Mouse (Mus musculus) hindbrain, postnatal 0 days (tissue): Measurements from ENCODE around the gene Nsrp1. TPM values are rescaled to one million over a fixed set of nuclear protein-coding genes. Genes with fewer than 3 reads are reported as not detected.

Experiments used
- ATAC-seq: fragments of 200-750 bp; cut with Nextera tagmentation; 2 replicates; pipeline ENCODE4 v1.8.0; 2017; ENCODE audit warnings: mild to moderate bottlenecking, moderate TSS enrichment, moderate library complexity
- DNase-seq: peaks from one replicate; pipeline ENCODE4 v3.0.0-alpha.2; 2015; ENCODE audit warnings: low spot score
- H3K27ac ChIP-seq: fragments of 300-500 bp; sonication (generic); 2 replicates; pipeline ENCODE4 v1.5.1; 2014; ENCODE audit warnings: mild to moderate bottlenecking
- H3K27me3 ChIP-seq: fragments of 300-500 bp; sonication (generic); 2 replicates; pipeline ENCODE4 v1.6.1; 2014; ENCODE audit warnings: low read length, mixed read lengths; ENCODE audit not compliant: insufficient read depth
- H3K36me3 ChIP-seq: fragments of 300-500 bp; sonication (generic); 2 replicates; pipeline ENCODE4 v1.6.1; 2014; ENCODE audit warnings: low read length, mixed read lengths; ENCODE audit not compliant: insufficient read depth
- H3K4me1 ChIP-seq: fragments of 300-500 bp; sonication (generic); 2 replicates; pipeline ENCODE4 v1.6.1; 2014; ENCODE audit warnings: antibody characterized with exemption, low read length, mixed read lengths; ENCODE audit not compliant: insufficient read depth
- H3K4me2 ChIP-seq: fragments of 300-500 bp; sonication (generic); 2 replicates; pipeline ENCODE4 v1.6.1; 2014; ENCODE audit warnings: low read depth, mild to moderate bottlenecking, low read length, moderate library complexity, mixed read lengths
- H3K4me3 ChIP-seq: fragments of 300-500 bp; sonication (generic); 2 replicates; pipeline ENCODE4 v1.5.1; 2014; ENCODE audit warnings: low read length
- H3K9ac ChIP-seq: fragments of 300-500 bp; sonication (generic); replicated peaks from 2 replicates; pipeline ENCODE4 v1.6.1; 2014; ENCODE audit warnings: mild to moderate bottlenecking, low read length, moderate library complexity, mixed read lengths
- H3K9me3 ChIP-seq: fragments of 300-500 bp; sonication (generic); 2 replicates; pipeline ENCODE4 v1.6.1; 2016; ENCODE audit warnings: low read length, mixed read lengths
- CTCF ChIP-seq: IDR thresholded peaks from 2 replicates; pipeline ENCODE4 v1.5.1; 2016; ENCODE audit warnings: antibody characterized with exemption, control low read depth, low read depth
- WGBS: fragments of 180-500 bp; shearing (Covaris S2); extraction: QIAGEN DNeasy Blood & Tissue Kit; methylation state at CpG from one replicate; pipeline ENCODE4 v1.1.7; 2014; 5-methylcytosine and 5-hydroxymethylcytosine counted together
- polyA plus RNA-seq: library from polyadenylated mRNA; unstranded; fragments of >200 nt; fragmentation: Nextera tagmentation; extraction: Ambion mirVana; gene quantifications from 2 replicates; pipeline ENCODE4 v1.2.1, GENCODE M21; 2015
- total RNA-seq: library from RNA; depleted of rRNA; stranded (reverse); fragments of >200 nt; gene quantifications from 2 replicates; pipeline ENCODE4 v1.2.3, GENCODE M21; 2014

The Nsrp1 gene
- total and polyA plus RNA-seq, 2 experiments from 2014 or later = 2.2 to 58.1 TPM

DNA sequence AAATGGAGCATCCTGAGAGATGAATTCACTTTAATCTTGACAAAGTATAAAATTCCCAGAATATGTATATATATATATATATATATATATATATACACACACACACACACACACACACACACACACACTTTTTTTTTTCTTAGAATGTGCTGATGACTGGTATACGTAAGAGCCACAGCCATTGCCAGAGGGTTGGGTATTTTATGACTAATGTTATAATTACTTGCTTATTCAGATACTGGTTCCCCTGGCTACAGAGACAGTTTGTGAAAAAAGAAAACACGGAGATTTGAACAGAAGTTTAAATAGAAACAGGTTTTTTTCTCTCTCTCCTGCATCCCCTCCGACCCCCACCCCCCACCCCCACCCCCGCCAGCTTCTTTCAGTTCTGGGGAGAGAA is 72.4 kb downstream of the Nsrp1 start:
- no peaks in the 10 kb centered on the region for H3K9me3 ChIP-seq
- TF ChIP-seq CTCF = no peak
- peaks cover 3% of the 10 kb centered on the region; the same call in 1 of the 2 replicates for H3K27me3 ChIP-seq
- no peaks in the 10 kb centered on the region for H3K4me1 ChIP-seq
- no peak overlapping the region for H3K4me2 ChIP-seq
- H3K36me3 ChIP-seq = no peaks in the 10 kb centered on the region
- no peak overlapping the region for H3K4me3 ChIP-seq
- 67% methylated on average over 4 of the region's 4 CpGs for WGBS
- DNase-seq (no peak), ATAC-seq (no peak)
- no peak overlapping the region for H3K9ac ChIP-seq
- no peak overlapping the region for H3K27ac ChIP-seq

DNA sequence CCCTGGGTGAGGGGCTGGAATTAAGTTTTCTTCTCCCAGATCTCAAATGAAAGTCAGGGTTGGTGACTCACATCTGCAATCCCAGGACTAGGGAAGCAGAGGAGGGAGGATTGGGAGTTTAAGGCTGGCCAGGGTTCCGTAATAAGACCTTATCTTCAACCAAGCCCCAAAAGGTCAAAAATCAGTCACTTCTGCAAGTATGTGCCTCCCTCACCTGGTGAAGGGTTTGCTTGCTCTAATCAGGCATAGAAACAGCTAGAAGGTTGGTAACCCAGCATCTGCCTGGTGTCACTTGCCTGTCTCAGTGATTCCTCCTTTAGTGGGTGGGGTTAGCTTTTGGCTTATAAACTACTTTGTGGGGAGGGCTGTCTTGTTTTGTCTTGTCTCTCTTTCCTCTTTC is 75.9 kb downstream of the Nsrp1 start:
- Histone ChIP-seq H3K9me3 (no peaks in the 10 kb centered on the region), H3K36me3 (no peaks in the 10 kb centered on the region), H3K27ac (no peak overlapping the region), H3K4me3 (no peak overlapping the region), H3K9ac (no peak overlapping the region), H3K4me1 (no peaks in the 10 kb centered on the region), H3K4me2 (no peak overlapping the region), H3K27me3 (peaks cover 25% of the 10 kb centered on the region)
- ATAC-seq (no peak), DNase-seq (no peak)
- TF ChIP-seq CTCF = no peak
- WGBS = 91% methylated on average over 1 of the region's 1 CpGs

DNA sequence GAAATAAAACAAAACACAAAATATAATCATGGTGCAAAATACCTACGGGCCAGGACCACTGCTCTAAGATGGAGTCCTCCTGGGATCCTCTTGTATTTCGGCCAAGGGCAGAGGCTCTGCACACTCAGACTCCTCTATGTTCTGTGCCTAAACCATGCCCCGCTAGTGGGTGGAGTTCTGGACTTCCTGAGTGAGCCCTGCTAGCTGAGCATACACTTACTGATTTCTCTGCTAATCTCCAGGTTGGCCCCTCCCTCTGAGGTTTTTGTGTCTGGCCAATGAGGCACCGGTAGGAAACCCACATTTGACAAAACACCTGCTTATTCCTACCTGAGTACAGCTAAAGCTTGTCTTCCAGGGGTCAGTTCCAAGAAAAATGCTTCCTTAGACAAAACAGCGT is 77.5 kb downstream of the Nsrp1 start:
- Histone ChIP-seq H3K4me2 (no peak overlapping the region), H3K36me3 (no peaks in the 10 kb centered on the region), H3K9me3 (no peaks in the 10 kb centered on the region), H3K9ac (no peak overlapping the region), H3K4me1 (no peaks in the 10 kb centered on the region), H3K27ac (no peak overlapping the region), H3K27me3 (peaks cover 25% of the 10 kb centered on the region), H3K4me3 (no peak overlapping the region)
- 62% methylated on average over 5 of the region's 5 CpGs for WGBS
- no peak for TF ChIP-seq CTCF
- ATAC-seq = no peak
- no peak for DNase-seq

DNA sequence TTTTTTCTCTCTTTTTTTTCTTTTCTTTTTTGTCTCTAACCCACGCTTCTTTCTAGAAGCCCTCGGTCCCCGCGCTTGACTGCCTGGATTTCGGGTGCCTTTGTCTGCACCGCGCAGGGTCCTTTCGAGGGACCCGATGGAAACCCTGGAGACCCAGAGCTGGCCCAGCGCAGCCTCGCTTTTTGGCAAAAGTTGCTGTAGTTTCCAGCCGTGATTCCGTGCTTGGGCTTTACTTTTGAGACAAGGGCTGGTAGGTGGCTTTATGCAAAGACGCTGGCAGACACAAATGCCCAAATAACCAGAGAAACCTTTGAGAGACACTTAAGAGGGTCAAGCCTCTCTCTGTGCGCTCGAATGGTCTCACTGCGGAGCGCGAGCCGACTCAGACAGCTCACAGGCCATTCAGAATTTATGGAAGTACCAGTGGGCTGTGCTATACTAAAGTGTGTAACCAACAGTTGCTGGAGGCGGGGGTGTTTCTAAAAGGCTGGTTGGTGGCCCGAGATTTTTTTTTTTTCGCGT is 79.5 kb downstream of the Nsrp1 start:
- peaks cover 25% of the 10 kb centered on the region for H3K27me3 ChIP-seq

GRCm38 (mm10) chr11:76997916-76998704 is 80.1 kb downstream of the Nsrp1 start, which contains the start of gene Slc6a4:
Gene Slc6a4, plus strand, starts transcription at chr11:76998603.
- Histone ChIP-seq H3K27me3 (peaks cover 25% of the 10 kb centered on the region), H3K9ac (0 out of 2 replicates have a peak within 1 kb of the TSS, but pooled peaks have one; percentile 9)
- WGBS = under 1% methylated on average over 50 of the region's 52 CpGs

More for the DNA sequence above, 79.5 kb downstream of the Nsrp1 start:
- Histone ChIP-seq H3K27ac (no peak overlapping the region), H3K4me2 (peak overlapping the region; percentile 78), H3K36me3 (no peaks in the 10 kb centered on the region), H3K9me3 (no peaks in the 10 kb centered on the region), H3K4me1 (no peaks in the 10 kb centered on the region), H3K9ac (no peak overlapping the region), H3K4me3 (peak overlapping the region; percentile 41)
- whole genome bisulfite sequencing = 7% methylated on average over 24 of the region's 24 CpGs
- TF ChIP-seq CTCF = no peak
- no peak for ATAC-seq
- DNase-seq = peak; percentile 10

GRCm38 (mm10) chr11:76997305-76997704 is 80.9 kb downstream of the Nsrp1 start:
- 1% methylated on average over 21 of the region's 21 CpGs for WGBS
- H3K27me3 ChIP-seq = peaks cover 25% of the 10 kb centered on the region
- ATAC-seq = peak; percentile 83

More at GRCm38 (mm10) chr11:76997916-76998704, 80.1 kb downstream of the Nsrp1 start, which contains the start of gene Slc6a4:
- Histone ChIP-seq H3K4me2 (peak within 1 kb of the TSS; percentile 78), H3K27ac (no peak within 1 kb of the TSS), H3K4me3 (peak within 1 kb of the TSS; percentile 41), H3K9me3 (no peaks in the 10 kb centered on the region), H3K36me3 (no peaks in the 10 kb centered on the region), H3K4me1 (no peaks in the 10 kb centered on the region)
- DNase-seq = peak; percentile 18
- no peak for ATAC-seq
- no peak for TF ChIP-seq CTCF

More at GRCm38 (mm10) chr11:76997305-76997704, 80.9 kb downstream of the Nsrp1 start:
- Histone ChIP-seq H3K4me3 (peak overlapping the region; percentile 41), H3K36me3 (no peaks in the 10 kb centered on the region), H3K4me1 (no peaks in the 10 kb centered on the region), H3K4me2 (peak overlapping the region; percentile 78), H3K9ac (0 out of 2 replicates have a peak overlapping the region, but pooled peaks have one; percentile 9), H3K27ac (no peak overlapping the region), H3K9me3 (no peaks in the 10 kb centered on the region)
- TF ChIP-seq CTCF = peak; percentile 90
- peak; percentile 82 for DNase-seq
